Mouse (Mus musculus) spleen, embryonic (tissue): ENCODE data around the gene Marveld2.

Experiments
- CTCF ChIA-PET: fragments of 350-600 bp; sonication (Branson Sonifier 250); formaldehyde crosslinking; loops from one replicate; lab custom pipeline; 2022; lab: Charles Lee

Gene Marveld2

GRCm38 (mm10) chr13:100601034-100601433, 15.7 kb downstream of the Marveld2 start:
- CTCF ChIA-PET, result interaction anchor here (0.7 kb wide), 1 partner anchor 1704 kb away, joined by 12 read pairs; no protein-coding TSS in a partner anchor

GRCm38 (mm10) chr13:100600317-100600716, 16.5 kb downstream of the Marveld2 start:
- CTCF ChIA-PET, result interaction anchor here (0.5 to 0.7 kb wide), 3 partner anchors 221 to 1704 kb away, joined by 3 to 12 read pairs (median 4); no protein-coding TSS in a partner anchor

- CTCF ChIA-PET, result no interaction called here
These were observed 19.5 kb downstream of the Marveld2 start for GRCm38 (mm10) chr13:100597284-100597683.

GRCm38 (mm10) chr13:100595552-100595885, 21.3 kb downstream of the Marveld2 start:
- CTCF ChIA-PET, result interaction anchor here (0.5 kb wide), 1 partner anchor 270 kb away, joined by 3 read pairs; no protein-coding TSS in a partner anchor

- CTCF ChIA-PET, result interaction anchor here (0.5 kb wide), 1 partner anchor 271 kb away, joined by 3 read pairs; no protein-coding TSS in a partner anchor
These were observed 21.8 kb downstream of the Marveld2 start for GRCm38 (mm10) chr13:100594838-100595551.

GRCm38 (mm10) chr13:100594041-100594792, 22.6 kb downstream of the Marveld2 start:
- CTCF ChIA-PET, result no interaction called here

GRCm38 (mm10) chr13:100588646-100589045, 28.1 kb downstream of the Marveld2 start:
- CTCF ChIA-PET, result interaction anchor here (0.6 kb wide), 1 partner anchor 60 kb away, joined by 3 read pairs; no protein-coding TSS in a partner anchor

- CTCF ChIA-PET, result no interaction called here
These were observed 34.6 kb downstream of the Marveld2 start for GRCm38 (mm10) chr13:100582144-100582543.

GRCm38 (mm10) chr13:100581701-100582100, 35.1 kb downstream of the Marveld2 start:
- CTCF ChIA-PET, result interaction anchor here (0.8 kb wide), 1 partner anchor 32 kb away, joined by 9 read pairs; no protein-coding TSS in a partner anchor

GRCm38 (mm10) chr13:100579951-100580350, 36.8 kb downstream of the Marveld2 start:
- CTCF ChIA-PET, result interaction anchor here (0.7 kb wide), 1 partner anchor 88 kb away, joined by 3 read pairs; the partner anchor contains the start of gene Gtf2h2

- CTCF ChIA-PET, result no interaction called here
These were observed 37.6 kb downstream of the Marveld2 start for GRCm38 (mm10) chr13:100579220-100579619.

GRCm38 (mm10) chr13:100575950-100576349, 40.8 kb downstream of the Marveld2 start:
- CTCF ChIA-PET, result interaction anchor here (0.5 kb wide), 1 partner anchor 472 kb away, joined by 4 read pairs; the partner anchor contains the start of gene Bdp1

- CTCF ChIA-PET, result interaction anchor here (0.6 kb wide), 1 partner anchor 225 kb away, joined by 4 read pairs; no protein-coding TSS in a partner anchor
These were observed 46.1 kb downstream of the Marveld2 start for GRCm38 (mm10) chr13:100570713-100571112.

- CTCF ChIA-PET, result no interaction called here
These were observed 48.4 kb downstream of the Marveld2 start for GRCm38 (mm10) chr13:100568359-100568758.

- CTCF ChIA-PET, result no interaction called here
These were observed 57.3 kb downstream of the Marveld2 start for GRCm38 (mm10) chr13:100559449-100559848.

- CTCF ChIA-PET, result no interaction called here
These were observed 59.8 kb downstream of the Marveld2 start for GRCm38 (mm10) chr13:100557011-100557410.

GRCm38 (mm10) chr13:100553042-100553437, 63.7 kb downstream of the Marveld2 start:
- CTCF ChIA-PET, result no interaction called here

- CTCF ChIA-PET, result interaction anchor here (0.6 kb wide), 1 partner anchor 388 kb away, joined by 3 read pairs; no protein-coding TSS in a partner anchor
These were observed 64.3 kb downstream of the Marveld2 start, which contains the start of gene Ocln for GRCm38 (mm10) chr13:100552369-100553041. Gene Ocln (minus strand): TSS chr13:100552718.

- CTCF ChIA-PET, result interaction anchor here (0.6 kb wide), 1 partner anchor 388 kb away, joined by 3 read pairs; no protein-coding TSS in a partner anchor
These were observed 64.8 kb downstream of the Marveld2 start for GRCm38 (mm10) chr13:100552009-100552368.

- CTCF ChIA-PET, result no interaction called here
These were observed 65.3 kb downstream of the Marveld2 start for GRCm38 (mm10) chr13:100551371-100552008.

GRCm38 (mm10) chr13:100547269-100547668, 69.5 kb downstream of the Marveld2 start:
- CTCF ChIA-PET, result no interaction called here
